Mouse (Mus musculus): ENCODE data around the gene Tnfrsf19.

DNA sequence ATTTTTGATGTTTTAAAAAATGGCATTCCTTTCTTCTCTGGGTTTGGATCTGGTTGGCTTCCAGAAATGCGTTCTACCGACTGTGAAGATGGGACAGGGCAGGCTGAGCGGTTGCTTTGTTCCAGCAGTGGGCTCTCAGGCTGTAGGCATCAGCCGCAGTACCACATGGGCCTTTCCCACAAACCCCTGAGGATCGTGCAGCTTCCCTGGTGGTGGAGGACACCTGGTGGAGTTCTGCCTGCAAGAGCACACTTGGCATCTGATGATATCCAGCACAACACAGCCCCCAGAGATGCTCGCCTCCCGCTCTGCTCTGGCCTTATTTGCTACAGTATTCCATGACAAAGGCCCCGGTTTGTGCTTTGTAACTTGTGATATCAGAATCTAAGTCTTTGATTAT, 41.9 kb upstream of the Tnfrsf19 start:
- TF ChIP-seq CTCF (IDR thresholded peaks at IDR 0.05; ENCODE audit: borderline replicate concordance, insufficient read depth, low read depth, low read length) (no peak), POLR2A (IDR thresholded peaks at IDR 0.05; ENCODE audit: borderline replicate concordance, insufficient read depth, low read length) (no peak)
